8 mouse cellular contexts compared by ENCODE assay signal in the genomic region with DNA sequence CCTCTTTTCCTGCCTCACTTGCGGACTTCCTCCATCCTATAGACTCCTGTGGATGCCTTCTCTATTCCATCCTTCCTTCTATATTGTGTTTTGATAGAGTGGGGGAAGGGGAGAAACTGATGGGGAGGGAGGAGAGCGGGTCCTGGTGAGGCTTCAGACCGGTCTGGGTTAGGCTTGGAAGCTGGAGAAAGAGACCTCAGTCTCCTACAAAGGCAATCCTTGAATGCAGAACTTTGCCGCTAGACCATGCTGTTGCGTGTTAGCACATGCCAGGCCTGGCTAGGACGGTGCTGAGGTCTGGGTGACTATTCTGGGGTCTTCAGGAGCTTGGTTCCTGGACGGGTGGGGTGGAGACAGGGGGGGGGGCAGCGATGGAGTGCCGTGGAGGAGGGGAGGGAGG. TPM values are rescaled to one million over a fixed set of nuclear protein-coding genes. Genes with fewer than 3 reads are reported as not detected.
DNase-seq lines count a peak whose midpoint lies in the region; ATAC-seq and TF ChIP-seq lines count a peak whose summit lies in the region.

No protein-coding gene starts in this region.

- H3K4me1 ChIP-seq in heart, embryonic 14.5 days (ENCODE audit: control insufficient read depth in 2 of 2, insufficient read depth in 2 of 2, low read length in 2 of 2), result peaks cover 4 to 10% of the 10 kb centered on the region in 2 experiments; a peak in 2 of 4 replicates
- H3K4me1 ChIP-seq in forebrain, postnatal 0 days (ENCODE audit: insufficient read depth), result 0 out of 2 replicates have a peak, but pooled peaks cover 8% of the 10 kb centered on the region
- peaks cover 11% of the 10 kb centered on the region for H3K4me1 ChIP-seq in midbrain, embryonic 12.5 days

- H3K4me3 ChIP-seq in heart, embryonic 14.5 days (ENCODE audit: control insufficient read depth in 1 of 2, insufficient read depth in 1 of 2, low read depth in 1 of 2, low read length in 2 of 2), result peak overlapping the region; percentile 12 to 13; a peak in 2 of 4 replicates
- H3K4me3 ChIP-seq in forebrain, postnatal 0 days (ENCODE audit: low read depth, low read length), result peak overlapping the region; percentile 71
- peak overlapping the region; percentile 56 for H3K4me3 ChIP-seq in midbrain, embryonic 12.5 days

- H3K9ac ChIP-seq in heart, embryonic 14.5 days (ENCODE audit: low read length), result no peak overlapping the region
- peak overlapping the region; percentile 87 for H3K9ac ChIP-seq in forebrain, postnatal 0 days
- peak overlapping the region; percentile 69 for H3K9ac ChIP-seq in midbrain, embryonic 12.5 days (replicated peaks)

- TF ChIP-seq CTCF in forebrain, postnatal 0 days (IDR thresholded peaks at IDR 0.05; ENCODE audit: low read depth), result no peak

- peaks cover 72% of the 10 kb centered on the region for H3K27me3 ChIP-seq in heart, embryonic 14.5 days (ENCODE audit: control insufficient read depth, insufficient read depth, low read length)
- no peaks in the 10 kb centered on the region for H3K27me3 ChIP-seq in forebrain, postnatal 0 days (ENCODE audit: insufficient read depth, low read length)
- peaks cover 44% of the 10 kb centered on the region for H3K27me3 ChIP-seq in midbrain, embryonic 12.5 days

- H3K27ac ChIP-seq in heart, embryonic 14.5 days (replicated peaks in 1 of 2; ENCODE audit: control insufficient read depth in 1 of 2, insufficient read depth in 1 of 2, low read depth in 2 of 2, low read length in 2 of 2), result no peak overlapping the region
- peak overlapping the region; percentile 89 for H3K27ac ChIP-seq in forebrain, postnatal 0 days (ENCODE audit: low read depth, low read length)
- no peak overlapping the region for H3K27ac ChIP-seq in midbrain, embryonic 12.5 days (replicated peaks)

- 6% methylated on average over 9 of the region's 9 CpGs for WGBS in heart, embryonic 14.5 days
- 5% methylated on average over 9 of the region's 9 CpGs for WGBS in forebrain, postnatal 0 days
- WGBS in midbrain, embryonic 12.5 days, result 3% methylated on average over 9 of the region's 9 CpGs

- H3K4me2 ChIP-seq in heart, embryonic 14.5 days (ENCODE audit: low read length), result peak overlapping the region; percentile 87
- H3K4me2 ChIP-seq in forebrain, postnatal 0 days (ENCODE audit: low read depth), result peak overlapping the region; percentile 70
- H3K4me2 ChIP-seq in midbrain, embryonic 12.5 days (replicated peaks), result peak overlapping the region; percentile 75

- no peak for DNase-seq in heart, postnatal 14 days
- DNase-seq in R1 (ENCODE audit: low read depth, low spot score), result peak; percentile 8
- DNase-seq in forebrain, postnatal 0 days, result peak; percentile 40
- no peak for DNase-seq in urinary bladder, postnatal 36 days (ENCODE audit: low spot score in 2 of 2)
- no peak for DNase-seq in urinary bladder, postnatal 10 days (ENCODE audit: low spot score)
- no peak for DNase-seq in spleen, postnatal 36 days (ENCODE audit: low spot score in 2 of 2)

- no peaks in the 10 kb centered on the region for H3K36me3 ChIP-seq in heart, embryonic 14.5 days (ENCODE audit: control insufficient read depth, insufficient read depth, low read length)
- no peaks in the 10 kb centered on the region for H3K36me3 ChIP-seq in forebrain, postnatal 0 days (ENCODE audit: insufficient read depth)
- no peaks in the 10 kb centered on the region for H3K36me3 ChIP-seq in midbrain, embryonic 12.5 days

- H3K9me3 ChIP-seq in heart, embryonic 14.5 days (ENCODE audit: control insufficient read depth, low read length), result no peaks in the 10 kb centered on the region
- H3K9me3 ChIP-seq in forebrain, postnatal 0 days (ENCODE audit: low read length), result no peaks in the 10 kb centered on the region
- H3K9me3 ChIP-seq in midbrain, embryonic 12.5 days, result no peaks in the 10 kb centered on the region

- no peak for ATAC-seq in heart, embryonic 14.5 days (ENCODE audit: insufficient number of reproducible peaks, insufficient read depth, low FRiP score, low read depth)
- ATAC-seq in forebrain, postnatal 0 days, result no peak
- no peak for ATAC-seq in midbrain, embryonic 12.5 days (ENCODE audit: low FRiP score, low read depth)

- intact Hi-C loops in heart, postnatal 14 days (cut with DNase I), result loop anchor here (2.0 kb wide), 1 partner anchor 250 kb away; no protein-coding TSS in a partner anchor

RNA-seq across cellular contexts. Expression of gene Lrfn2, which starts 0.7 kb away (rescaled TPM):
- polyA plus RNA-seq in heart, embryonic 14.5 days (2014; fragmentation: Nextera tagmentation; extraction: Ambion mirVana), result 0.34 TPM in 1 of 2 replicates, not detected in the other
- total RNA-seq in heart, postnatal 14 days (2021), result 1 to 10 TPM in 1 of 2 experiments, under 1 TPM in 1; 0.95 to 1.1 TPM
- 28.5 and 28.7 TPM in 2 replicates for total RNA-seq in forebrain, postnatal 0 days (2014; rRNA removed)
- 12.5 and 16.5 TPM in 2 replicates for polyA plus RNA-seq in forebrain, postnatal 0 days (2015; fragmentation: Nextera tagmentation; extraction: Ambion mirVana)
- polyA plus RNA-seq in midbrain, embryonic 12.5 days (2016; fragmentation: Nextera tagmentation; extraction: Ambion mirVana), result 1.4 and 1.5 TPM in 2 replicates

Comparison
In these comparisons a context has a peak if more than half of its experiments do, and no peak if none do; other contexts are left out.
1. H3K4me3 ChIP-seq: peak in every context shown above with its lines; median percentile 71 in forebrain, postnatal 0 days; 56 in midbrain, embryonic 12.5 days; 12 in heart, embryonic 14.5 days.
2. DNase-seq: peak in R1 (single experiment) and forebrain, postnatal 0 days (single experiment); none in heart, postnatal 14 days (0 of 2), urinary bladder, postnatal 36 days (0 of 2), urinary bladder, postnatal 10 days (single experiment) and spleen, postnatal 36 days (0 of 2).
3. Peak in every context shown above with its lines, with median percentiles within 50 percentile points of each other: H3K4me2 ChIP-seq.